Mouse (Mus musculus) CH12F3 (cell line): ENCODE measurements at regions not wholly inside any gene's neighbourhood (a gene's known extent, or its start where the extent isn't known, plus 50 kb on each side); places are given as distances from the start of the nearest gene placed in this dataset.
"Not testable (repeated sequence)": the region's sequence is repeated elsewhere in the genome, so short reads cannot be mapped to it uniquely, and the experiment has no call there.

Experiments used
- in situ Hi-C: fragments of 300-500 bp; cut with MboI; formaldehyde crosslinking; loops from 2 replicates; pipeline ENCODE4 v1.14.3; 2020; ENCODE audit warnings: low sequenced_read_pairs

DNA sequence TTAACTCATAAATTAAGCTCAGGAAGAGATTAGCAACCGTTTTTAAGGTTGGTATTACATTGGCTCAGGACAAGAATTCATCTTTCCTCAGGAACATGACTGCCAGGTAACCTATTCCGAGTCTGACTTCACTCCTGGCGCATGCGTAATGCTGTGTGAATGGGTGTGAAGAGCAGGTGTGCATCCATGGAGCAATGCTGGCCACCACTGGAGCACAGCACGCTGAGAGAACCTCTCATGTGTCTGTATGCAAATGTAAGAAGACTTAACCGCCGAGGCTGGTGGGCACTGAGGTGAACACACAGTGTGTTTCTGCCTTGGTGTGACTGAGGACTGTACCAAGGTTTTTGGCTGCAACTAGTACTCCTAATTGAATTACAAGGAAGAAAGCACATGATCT, 171.1 kb upstream of the Klf14 start:
- in situ Hi-C loops, result no loop called here

GRCm38 (mm10) chr6:31130522-31130921, 171.6 kb upstream of the Klf14 start:
- in situ Hi-C loops, result no loop called here

- in situ Hi-C loops, result no loop called here
These were observed 172.8 kb upstream of the Klf14 start for GRCm38 (mm10) chr6:31131716-31132115.

GRCm38 (mm10) chr6:31132396-31133190, 173.7 kb upstream of the Klf14 start:
- in situ Hi-C loops, result no loop called here

- in situ Hi-C loops, result no loop called here
These were observed 175.2 kb upstream of the Klf14 start for GRCm38 (mm10) chr6:31133896-31134735.

- in situ Hi-C loops, result no loop called here
These were observed 175.8 kb upstream of the Klf14 start for GRCm38 (mm10) chr6:31134736-31135077.

DNA sequence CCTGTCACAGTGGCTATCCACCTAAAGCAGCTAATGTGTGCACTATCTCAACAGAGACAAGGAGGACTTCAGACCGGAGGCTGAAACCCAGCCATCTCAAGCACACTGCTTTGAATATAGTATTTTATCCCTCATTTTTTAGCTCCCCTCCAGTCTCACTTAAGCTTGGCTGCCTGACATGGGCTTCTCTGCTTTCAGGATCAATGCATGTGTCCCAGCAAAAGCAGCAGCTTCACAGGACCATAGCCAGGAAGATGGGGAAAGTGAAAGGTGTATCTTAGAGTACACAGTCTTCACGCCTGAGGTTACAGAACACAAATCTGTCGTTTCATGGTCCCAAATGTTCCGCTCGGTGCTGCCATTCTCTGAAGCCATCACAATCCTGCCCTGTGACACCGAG, 176.7 kb upstream of the Klf14 start:
- in situ Hi-C loops, result no loop called here

DNA sequence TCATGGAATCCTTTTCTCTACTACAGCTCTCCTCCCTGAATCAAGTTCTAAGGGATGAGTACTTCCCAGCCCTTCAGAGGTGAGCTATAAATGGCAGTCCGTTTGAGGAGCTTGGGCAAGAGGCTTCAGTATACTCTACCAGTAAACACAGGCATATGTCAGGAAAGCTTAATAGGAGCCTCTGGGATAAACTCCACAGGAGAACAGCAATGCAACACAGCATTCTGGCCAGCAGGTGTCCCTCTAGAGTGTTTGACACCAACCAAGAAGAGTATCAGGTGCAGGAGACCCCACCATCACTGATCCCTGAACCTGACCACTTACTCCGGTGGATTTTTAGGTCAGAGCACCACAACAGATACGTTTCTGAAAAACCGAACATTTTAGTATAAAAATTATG, 178.0 kb upstream of the Klf14 start:
- in situ Hi-C loops, result no loop called here

DNA sequence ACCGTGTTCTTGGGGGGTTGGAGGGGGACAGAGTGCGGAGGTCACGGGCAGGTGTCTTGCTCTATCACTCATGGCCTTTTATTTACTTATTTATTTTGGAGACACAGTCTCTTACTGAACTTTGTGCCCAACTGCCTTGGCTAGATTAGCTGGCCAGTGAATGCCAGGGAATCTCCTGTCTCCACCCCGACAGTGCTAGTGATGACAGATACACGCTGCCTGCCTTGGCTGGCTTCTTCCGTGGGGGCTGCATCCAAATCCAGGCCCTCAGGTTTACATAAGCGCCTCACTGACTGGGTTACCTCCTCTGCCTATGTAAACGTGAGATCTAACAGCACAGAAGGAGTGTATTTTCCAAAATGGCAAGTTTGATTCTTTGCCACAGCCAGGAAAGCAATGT, 178.5 kb upstream of the Klf14 start:
- in situ Hi-C loops, result no loop called here

- in situ Hi-C loops, result no loop called here
These were observed 181.1 kb upstream of the Klf14 start for GRCm38 (mm10) chr6:31140000-31140399.

- in situ Hi-C loops, result no loop called here
These were observed 181.7 kb upstream of the Klf14 start for GRCm38 (mm10) chr6:31140593-31140992.

DNA sequence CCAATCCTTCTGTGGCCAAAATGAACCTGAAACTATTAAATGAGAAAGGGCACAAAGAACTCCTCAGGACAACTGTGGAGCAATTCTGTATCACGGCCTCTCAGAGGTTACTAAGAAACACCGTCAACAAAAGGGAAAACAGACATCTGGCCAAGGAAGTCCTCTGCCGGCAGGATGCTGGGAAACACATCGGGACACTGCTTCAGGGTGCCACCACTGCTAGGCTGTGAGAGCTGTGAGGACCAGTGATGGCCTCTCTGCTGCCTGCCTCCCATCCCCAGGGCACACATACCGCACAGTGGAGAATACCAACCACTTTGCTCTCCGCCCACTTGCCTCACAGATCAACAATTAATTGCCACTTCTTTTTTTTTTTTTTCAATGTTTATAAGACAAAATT, 182.6 kb upstream of the Klf14 start:
- in situ Hi-C loops, result no loop called here

DNA sequence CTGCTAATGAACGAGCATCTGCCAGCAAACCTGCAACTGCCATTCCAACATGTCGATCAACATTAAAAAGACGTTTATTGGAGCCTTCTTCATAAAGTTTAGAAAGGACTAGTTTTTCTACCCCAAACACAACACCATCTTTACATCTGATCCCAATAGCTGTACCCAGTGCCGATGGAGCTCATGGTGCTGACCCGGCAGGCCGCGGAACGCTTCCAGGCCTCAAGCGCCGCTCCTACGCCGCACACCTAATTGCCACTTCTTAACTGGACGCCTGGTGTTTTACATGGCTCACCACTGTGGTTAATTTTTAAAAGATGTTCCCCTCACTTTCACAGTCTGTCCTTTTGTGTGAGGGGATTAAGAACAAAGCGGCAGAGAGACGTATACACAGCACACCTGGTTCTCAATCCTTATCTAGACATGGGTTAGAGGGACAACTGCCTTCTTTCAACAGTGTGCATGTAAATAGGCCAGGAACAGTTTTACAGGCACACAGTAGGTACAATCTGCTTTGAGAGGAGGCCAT, 183.7 kb upstream of the Klf14 start:
- in situ Hi-C loops, result not testable (repeated sequence)

DNA sequence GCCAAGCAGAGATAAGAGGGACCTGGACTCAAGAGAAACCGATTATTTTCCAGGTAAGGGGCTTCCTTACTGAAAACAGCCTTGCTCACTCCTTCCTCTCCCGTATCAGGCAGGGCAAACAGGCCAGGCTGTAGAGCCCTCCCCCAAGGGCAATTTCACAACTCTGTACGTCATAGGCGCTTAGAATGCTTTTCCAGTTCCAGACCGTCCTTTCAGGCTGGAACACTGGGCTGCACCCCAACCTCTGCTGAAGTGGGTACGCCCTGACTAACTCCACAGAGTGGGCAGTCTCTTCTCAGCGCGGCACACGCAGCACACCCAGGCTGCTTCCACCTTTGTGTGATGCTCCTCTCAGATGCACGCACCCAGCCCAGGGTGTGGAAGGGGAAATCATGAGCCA, 186.8 kb upstream of the Klf14 start:
- in situ Hi-C loops, result no loop called here

DNA sequence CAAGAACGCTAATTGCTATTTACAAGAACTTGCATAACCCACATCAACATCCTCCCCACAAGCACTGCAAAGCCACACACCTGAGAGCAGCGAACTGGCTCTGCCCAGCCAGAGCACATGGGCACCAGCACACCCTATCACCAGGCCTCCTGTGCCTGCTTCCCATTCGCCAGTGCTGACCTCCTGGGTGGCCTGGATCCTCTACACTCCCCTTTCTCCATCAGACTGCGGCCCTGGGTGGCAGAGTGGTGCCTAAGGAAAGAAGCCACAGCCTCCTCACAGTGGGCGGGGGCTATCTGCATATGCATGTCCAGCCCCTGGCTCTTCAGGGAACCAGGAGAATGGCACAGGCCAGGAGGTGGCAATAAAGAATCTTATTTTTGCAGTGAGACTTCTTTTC, 187.9 kb upstream of the Klf14 start:
- in situ Hi-C loops, result no loop called here

- in situ Hi-C loops, result no loop called here
These were observed 188.8 kb upstream of the Klf14 start for GRCm38 (mm10) chr6:31147682-31148081.

DNA sequence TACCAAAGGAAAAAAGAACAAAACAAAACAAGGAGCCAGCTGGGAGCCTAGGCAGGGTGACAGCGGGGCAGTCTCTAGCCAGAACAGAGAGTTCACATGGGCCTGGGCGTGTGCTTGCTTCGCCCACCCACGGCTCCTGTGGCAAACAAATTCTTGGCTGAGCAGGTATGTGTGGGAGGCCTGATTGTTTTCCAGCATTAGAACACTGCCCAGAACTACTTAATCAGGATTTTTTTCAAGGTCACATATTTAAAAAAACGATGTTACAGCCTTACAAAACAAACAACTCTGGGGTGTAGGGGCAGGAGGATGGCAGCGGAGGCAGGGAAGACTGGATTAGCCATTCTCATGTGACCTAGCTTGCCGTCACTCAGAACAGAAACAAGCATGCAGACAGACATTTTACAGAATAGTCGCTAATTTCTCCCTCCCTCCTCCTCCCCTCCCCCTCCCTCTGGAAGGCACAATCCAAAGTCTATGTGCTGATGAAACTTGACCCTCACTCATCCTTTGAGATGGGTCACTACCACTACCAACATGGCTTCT, 189.5 kb upstream of the Klf14 start:
- in situ Hi-C loops, result no loop called here

DNA sequence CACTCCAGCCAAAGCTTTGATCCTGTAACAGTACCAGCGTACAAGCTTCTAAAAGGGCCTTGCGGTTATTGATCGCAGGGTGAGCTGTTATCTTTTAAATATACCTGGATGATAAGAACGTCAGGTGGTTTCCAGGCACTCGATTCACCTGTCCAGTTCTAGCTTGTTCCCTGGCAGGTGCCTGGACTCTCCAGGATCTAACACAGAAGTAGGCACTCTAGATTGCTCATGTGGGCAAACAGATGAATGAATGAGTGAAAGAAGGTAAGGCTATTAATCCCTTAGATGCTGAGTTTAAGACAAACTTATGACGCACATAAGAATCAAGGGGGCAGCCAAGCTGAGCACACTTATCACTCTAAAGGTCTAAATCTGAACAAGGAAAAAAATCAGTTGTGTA, 190.3 kb upstream of the Klf14 start:
- in situ Hi-C loops, result no loop called here

DNA sequence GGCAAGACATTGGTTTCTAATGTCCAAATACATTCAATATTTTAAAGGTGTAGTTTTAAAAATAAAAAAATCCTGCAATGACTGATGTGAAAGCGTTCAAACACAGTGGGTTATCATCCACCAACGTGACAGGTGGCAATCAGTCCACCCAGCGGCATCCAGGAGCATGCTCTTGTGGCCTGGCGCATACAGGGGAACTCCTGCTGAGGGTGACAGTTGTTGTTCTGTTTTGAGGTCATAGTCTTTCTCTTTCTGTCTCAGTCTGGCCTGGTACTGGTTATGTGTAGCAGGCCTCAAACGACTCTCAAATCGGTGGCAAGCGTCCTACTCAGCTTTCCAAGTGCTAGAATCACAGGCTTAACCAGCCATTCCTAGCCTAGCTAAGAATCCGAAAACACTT, 191.5 kb upstream of the Klf14 start:
- in situ Hi-C loops, result no loop called here

DNA sequence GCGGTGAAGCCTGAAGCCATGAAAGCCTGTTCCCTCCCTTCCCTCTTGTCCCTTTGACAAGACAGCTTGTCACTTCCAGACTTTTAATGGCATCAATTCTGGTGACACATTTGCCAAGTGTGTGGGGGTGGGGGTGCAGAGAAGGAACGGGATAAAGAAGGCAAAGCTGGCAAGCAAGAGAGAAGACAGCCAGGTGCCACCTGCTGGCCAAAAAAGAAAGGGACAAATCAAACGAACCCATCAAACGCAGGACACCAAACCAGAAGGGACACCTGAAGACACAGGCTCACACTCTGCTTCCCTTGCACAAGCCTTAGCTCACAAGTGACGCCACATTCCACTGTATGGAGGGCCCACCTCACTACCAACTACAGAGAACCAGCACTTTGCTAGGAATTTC, 197.0 kb upstream of the Klf14 start:
- in situ Hi-C loops, result no loop called here

GRCm38 (mm10) chr6:31156999-31157398, 198.1 kb upstream of the Klf14 start:
- in situ Hi-C loops, result no loop called here

GRCm38 (mm10) chr6:31157429-31157828, 198.6 kb upstream of the Klf14 start:
- in situ Hi-C loops, result no loop called here
